Mouse (Mus musculus) adrenal gland, postnatal 36 days (tissue): ENCODE data around the gene Zmiz1. TPM values are rescaled to one million over a fixed set of nuclear protein-coding genes. Genes with fewer than 3 reads are reported as not detected.
A peak's percentile ranks its signal among the peaks of the same experiment; 100 is the strongest.

Experiments
- DNase-seq, 2 experiments: peaks; one replicate each; pipeline ENCODE4 v3.0.0; 2021; ENCODE audit warnings: mixed read lengths in 1 of 2
- total RNA-seq, 2 experiments: library from RNA; stranded (reverse); gene quantifications; 2 replicates each; pipeline ENCODE4 v1.2.3; 2021

Gene Zmiz1
- total RNA-seq, 2 experiments from 2014 or later = 98.2 to 143 TPM

GRCm38 (mm10) chr14:25640421-25641056, 181.6 kb downstream of the Zmiz1 start:
- peak; percentile 79 to 80 for DNase-seq

DNA sequence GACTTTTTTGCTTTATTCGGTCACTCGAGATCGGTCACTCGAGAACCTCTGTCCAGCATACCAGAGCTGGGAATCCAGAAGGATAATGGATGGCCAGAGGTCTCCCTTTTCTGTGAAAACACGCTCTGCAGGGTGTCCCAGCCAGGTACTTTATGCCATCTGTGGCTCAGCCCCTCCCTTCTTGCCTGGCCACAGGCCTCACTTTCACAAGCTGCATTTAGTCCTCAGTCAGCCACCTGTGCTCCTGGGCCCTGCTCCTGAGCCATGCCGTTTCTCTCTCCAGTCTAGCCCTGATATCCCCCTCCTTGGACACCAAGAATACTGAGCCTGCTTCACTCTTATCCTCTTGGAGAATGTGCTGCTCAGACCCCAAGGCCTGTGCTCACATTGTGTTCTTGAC, 182.1 kb downstream of the Zmiz1 start:
- no peak for DNase-seq

GRCm38 (mm10) chr14:25645717-25646116, 186.7 kb downstream of the Zmiz1 start:
- DNase-seq = no peak

- DNase-seq = peak; percentile 57 to 76
These were observed 187.2 kb downstream of the Zmiz1 start for GRCm38 (mm10) chr14:25646161-25646621.

DNA sequence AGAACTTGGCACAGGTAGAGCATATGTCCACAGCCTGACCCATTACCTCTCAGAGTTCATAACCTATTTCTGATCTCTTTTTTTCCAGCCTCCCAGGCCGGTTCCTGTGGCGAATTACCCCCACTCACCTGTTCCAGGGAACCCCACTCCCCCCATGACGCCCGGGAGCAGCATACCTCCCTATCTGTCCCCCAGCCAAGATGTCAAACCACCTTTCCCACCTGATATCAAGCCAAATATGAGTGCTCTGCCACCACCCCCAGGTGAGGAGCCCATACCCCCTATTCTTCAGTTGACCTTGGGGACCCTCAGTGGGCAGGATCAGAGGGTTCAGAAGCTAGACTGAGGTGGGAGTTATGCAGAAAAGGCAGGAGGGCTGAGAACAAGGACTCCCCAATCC, 192.1 kb downstream of the Zmiz1 start:
- no peak for DNase-seq

DNA sequence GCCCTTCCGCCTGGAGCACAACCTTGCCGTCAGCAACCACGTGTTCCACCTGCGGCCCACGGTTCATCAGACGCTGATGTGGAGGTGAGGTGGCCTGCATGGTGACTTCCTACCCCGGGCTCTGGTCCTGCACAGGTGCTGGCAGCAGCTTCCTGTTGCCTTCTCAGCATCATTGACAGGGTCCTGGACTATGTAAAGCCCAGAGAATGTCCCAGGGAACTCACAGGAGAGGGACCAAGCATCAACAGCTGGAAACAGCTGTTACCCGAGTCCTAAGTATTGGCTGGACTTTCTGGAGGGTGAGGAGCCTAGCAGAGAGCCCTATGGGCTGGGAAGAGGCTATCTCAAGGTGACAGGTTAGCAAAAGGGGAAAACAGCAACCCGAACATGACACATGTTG, 192.9 kb downstream of the Zmiz1 start:
- no peak for DNase-seq

DNA sequence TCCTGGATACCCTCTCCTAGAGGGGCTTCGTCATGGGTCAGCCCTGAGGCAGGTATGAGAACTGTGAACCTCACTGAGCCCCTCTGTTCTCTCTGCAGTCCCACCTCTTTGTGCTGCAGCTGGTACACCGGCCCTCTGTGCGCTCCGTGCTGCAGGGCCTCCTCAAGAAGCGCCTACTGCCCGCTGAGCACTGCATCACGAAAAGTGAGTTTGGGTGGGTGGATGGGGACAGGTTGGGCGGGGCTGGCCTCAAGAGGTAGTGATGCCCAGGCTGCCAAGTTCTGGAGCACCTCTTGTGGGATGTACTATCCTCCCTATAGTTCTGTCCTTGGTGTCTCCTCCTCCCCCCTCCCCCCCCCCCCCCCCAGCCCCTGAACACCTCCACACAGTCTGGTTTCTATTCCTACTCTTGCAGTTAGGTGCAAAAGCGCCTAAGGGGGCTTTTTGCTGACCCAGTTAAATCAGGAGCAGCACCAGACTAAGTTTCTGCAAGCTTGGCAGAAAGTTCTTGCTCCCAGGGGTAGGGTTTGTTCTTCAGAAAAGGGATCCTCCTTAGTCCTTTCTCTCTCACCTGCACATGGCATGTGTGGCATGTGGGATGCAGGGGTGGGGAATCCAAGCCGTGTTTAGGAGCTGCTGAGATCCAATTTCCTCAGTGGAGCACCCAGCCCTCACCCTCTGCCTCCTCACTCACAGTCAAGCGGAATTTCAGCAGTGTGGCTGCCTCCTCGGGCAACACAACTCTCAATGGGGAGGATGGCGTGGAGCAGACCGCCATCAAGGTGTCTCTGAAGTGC, 195.6 kb downstream of the Zmiz1 start:
- no peak for DNase-seq

GRCm38 (mm10) chr14:25660661-25661060, 201.7 kb downstream of the Zmiz1 start:
- no peak for DNase-seq

GRCm38 (mm10) chr14:25661185-25661920, 202.4 kb downstream of the Zmiz1 start:
- no peak for DNase-seq

DNA sequence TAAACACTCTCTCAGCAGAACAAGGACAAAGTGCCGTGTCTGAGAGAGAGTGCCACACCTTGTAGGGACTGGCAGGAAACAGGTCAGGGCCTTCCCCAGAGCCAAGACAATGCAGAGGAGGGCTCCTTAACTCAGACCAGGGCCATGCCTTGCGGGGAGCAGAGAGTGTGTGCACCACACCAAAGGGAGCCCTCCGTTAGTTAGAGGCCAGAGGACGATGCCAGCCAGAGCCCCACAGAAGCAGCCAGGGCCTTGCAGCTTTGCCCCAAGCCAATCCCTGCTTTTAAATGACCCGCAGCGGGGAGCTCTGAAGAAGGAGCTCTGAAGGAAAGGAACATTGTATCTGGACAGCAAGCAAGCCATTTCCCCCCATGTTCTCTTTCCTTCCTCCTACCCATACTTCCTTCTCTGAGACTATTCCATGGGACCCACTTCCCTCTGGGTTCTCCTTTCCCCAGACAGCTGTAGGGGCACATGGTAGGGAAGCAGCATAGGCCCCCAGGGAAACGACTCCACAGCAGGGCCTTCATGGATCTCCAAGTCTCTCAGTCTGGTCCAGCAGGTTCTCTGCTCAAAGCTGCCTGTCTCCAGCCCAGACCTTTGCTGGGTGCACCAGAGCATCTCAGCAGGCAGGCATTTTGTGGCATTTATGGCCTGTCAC, 204.8 kb downstream of the Zmiz1 start:
- no peak for DNase-seq

DNA sequence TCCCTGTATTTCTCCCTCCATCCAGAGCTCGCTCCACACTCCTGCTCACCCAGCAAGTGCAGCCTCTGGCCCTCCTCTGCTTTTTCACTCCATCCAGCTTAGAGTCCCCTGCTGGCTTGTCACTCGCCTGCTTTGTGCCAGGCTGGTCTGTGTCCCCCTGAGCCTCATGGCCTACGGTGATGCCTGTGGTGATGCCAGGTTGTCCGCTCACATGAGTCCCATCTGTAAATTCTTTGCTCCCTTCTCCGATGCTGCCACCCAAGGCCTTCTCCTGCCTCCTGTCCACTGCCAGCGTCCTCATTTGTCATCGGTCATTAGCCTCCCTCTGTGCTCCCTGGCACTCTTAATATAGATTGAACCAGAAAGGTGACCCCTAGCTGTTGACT, 205.3 kb downstream of the Zmiz1 start:
- no peak for DNase-seq

DNA sequence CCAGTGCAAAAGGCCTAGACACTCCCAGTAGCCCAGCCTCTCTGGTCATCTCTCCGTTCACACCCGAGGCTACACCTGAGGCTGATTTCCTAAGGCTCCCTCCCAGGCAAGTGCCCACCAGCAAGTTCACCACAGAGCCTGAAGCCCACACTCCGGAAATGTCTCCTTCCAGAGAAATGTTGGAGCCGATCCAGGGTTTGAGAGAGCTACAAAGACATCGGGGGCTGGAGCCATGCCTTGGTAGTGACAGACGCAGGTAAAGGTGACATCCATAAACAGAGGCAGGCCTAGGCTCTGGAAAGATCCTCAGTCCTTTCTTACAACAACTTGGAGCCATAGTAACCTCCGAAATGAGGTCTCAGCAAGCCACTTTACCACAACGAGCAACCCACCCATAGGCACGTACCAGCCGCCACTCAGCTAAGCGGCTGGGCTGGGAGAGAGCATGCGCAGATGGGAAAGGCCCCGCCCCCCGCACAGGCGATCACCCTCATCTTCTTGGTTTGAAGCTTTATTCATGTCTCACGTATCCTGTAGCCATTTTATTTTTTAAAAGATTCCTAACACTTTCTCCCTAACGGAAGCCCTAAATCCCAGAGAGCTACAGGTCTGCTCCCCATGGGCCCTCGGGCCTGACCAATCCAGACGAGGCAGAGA, 206.5 kb downstream of the Zmiz1 start:
- no peak for DNase-seq

DNA sequence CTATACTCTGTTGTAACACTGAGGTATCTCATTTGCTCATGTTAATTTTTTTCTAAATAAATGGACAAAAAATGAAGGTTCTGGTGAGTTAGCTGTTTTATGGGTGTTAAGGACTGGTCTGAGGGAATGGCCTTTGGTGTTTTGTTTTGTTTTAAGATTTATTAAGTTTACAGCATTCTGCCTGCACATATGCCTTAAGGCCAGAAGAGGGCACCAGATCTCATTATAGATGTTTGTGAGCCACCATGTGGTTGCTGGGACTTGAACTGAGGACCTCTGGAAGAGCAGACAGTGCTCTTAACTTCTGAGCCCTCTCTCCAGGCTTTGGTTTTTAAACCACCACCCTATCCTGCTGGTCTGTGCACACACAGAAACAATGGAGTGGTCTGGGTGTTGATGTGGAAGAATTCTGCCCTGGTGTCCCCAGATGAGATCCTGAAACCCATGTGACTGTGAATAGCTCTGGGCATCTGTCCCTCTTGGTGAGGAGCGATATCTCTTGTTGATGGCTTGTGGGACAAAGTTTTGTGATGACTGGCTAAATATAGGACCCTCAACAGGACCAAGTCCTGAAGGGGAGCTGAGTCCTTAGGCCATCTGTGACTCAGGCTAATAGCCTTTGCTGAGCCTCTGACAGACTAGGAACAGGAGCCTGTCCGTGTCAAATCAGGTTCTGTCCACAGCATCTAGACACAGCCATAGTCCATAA, 207.8 kb downstream of the Zmiz1 start:
- DNase-seq = no peak

GRCm38 (mm10) chr14:25667587-25667986, 208.6 kb downstream of the Zmiz1 start:
- DNase-seq = no peak

DNA sequence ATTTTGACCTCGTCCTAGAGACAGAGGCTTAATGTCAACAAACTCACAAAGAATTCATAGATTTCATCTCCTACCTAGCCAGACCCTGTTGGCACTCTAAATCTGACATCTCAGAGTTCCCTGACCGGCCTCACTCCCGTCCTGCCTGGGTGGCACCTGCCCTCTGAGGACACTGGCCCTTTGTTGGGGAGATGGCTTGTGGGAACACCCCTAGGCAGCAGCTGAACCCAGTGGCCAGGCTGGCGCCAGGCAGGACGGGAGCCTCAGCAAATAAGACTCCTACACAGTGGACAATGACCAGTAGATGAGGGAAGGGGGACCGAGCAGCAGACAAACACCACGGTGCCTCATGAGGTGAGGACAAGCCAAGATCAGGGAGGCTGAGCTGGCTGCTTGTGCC, 220.6 kb downstream of the Zmiz1 start:
- no peak for DNase-seq

DNA sequence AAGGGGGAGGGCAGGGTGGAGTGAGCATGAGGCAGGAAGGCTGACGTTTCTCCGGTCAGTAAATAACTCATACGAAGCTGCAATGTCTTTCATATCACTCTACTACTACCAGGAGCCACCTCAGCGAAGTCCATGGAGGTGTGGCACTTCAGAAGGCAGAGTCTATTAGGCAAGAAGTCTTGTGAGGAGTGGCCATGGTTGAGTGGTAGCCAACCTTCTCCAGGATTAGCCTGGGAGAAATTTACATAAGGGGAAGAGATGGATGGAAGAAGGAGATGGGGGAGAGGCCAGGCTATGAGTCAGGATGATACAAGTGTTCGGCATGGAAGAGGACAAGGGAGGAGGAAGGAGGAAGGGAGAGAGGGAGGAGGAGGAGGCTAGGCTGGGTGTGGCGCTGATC, 223.0 kb downstream of the Zmiz1 start:
- no peak for DNase-seq

GRCm38 (mm10) chr14:25686216-25686945, 227.4 kb downstream of the Zmiz1 start:
- no peak for DNase-seq

DNA sequence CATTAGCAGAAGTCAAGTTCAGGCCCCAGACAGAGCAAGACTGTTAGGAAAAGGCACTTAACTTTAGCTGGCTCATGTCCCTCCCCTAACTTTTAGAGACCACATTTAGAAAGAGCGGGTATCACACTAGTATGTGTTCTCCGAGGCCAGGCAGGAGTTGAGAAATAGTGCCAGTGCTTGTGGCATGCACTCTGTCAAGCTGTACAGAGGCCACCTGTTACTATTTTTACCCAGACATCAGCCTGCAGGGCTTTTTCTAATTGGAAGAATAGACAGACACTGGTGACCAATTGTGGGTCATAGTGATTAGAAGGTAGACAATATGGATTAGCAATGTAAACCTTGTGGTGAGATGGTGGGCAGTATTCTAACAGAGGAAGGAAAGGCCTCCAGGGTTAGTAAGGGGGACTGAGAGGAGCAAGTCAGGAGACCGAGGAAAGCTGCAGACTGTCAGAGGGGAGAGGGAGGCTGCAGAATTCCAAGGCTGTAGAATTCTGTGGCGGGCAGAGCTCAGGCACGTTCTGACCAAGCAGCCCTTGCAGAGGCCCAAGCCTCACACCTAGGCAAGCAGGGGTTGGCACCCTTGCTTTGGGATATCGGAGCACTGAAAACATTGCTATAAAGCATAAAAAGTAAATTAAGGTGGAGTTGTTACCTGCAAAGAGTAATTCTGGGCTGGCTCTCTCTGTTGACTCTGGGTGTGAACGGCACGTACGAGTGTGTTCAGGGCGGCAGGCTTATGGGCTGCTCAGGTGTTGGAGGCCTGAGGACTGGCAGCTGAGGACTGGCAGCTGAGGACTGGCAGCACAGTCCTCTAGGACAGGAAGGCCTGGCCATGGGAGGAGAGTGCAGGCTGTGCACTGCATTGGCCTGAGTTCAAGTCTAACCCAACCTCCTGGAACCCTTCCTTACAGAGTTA, 228.3 kb downstream of the Zmiz1 start:
- DNase-seq = no peak

GRCm38 (mm10) chr14:25693271-25693887, 234.4 kb downstream of the Zmiz1 start:
- no peak for DNase-seq
